Mouse (Mus musculus) G1E (cell line): ENCODE measurements around the gene Ccnjl.

ENCODE experiments used
- CTCF ChIP-seq: IDR thresholded peaks from 2 replicates; pipeline ENCODE4 v1.5.1; 2012; ENCODE audit warnings: low read depth, low read length, inconsistent platforms, mixed read lengths
- GATA1 ChIP-seq: IDR thresholded peaks from 2 replicates; pipeline ENCODE4 v1.6.1; 2012; ENCODE audit warnings: borderline replicate concordance, low read length, inconsistent platforms, mixed read lengths
- GATA2 ChIP-seq: IDR thresholded peaks from 2 replicates; pipeline ENCODE4 v1.6.1; 2012; ENCODE audit warnings: low read depth, low read length, inconsistent platforms, borderline replicate concordance
- TAL1 ChIP-seq: conservative IDR thresholded peaks from 2 replicates; pipeline ENCODE4 v1.6.1; 2012; ENCODE audit warnings: low read depth, low read length, inconsistent platforms, mixed read lengths

DNA sequence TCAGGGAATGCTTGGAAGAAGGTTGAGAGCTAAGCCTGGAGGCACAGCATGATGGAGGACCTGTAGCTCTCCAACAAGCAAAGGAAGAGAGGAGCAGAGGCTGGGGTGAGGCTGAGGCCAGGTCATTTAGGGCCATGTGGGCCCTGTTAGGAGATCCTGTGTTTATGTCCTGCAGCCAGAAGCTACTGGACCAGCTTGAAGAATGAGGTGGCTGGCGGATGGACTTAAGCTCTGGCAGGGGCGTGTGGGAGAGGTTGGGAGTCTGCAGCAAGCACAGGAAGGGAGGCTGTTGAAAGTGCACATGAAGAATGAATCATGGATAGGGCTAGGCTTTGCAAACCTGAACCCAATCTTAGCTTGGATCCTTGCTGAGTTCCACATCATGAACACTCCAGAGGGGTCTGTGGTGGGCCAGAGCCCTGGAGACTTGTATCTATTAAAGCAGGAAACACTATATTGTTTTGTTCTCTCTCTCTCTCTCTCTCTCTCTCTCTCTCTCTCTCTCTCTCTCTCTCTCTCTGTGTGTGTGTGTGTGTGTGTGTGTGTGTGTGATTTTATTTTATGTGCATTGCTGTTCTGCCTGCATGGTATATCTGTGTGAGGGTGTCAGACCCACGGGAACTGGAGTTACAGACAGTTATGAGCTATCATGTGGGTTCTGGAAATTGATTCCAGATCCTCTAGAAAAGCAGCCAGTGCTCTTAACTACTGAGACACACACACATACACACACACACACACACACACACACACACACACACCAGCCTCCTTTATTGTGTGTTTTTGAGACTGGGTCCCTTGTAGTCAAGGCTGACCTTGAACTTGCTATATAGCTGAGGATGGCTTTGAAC is 46.7 kb upstream of the Ccnjl start:
- TF ChIP-seq CTCF (no peak), TAL1 (no peak), GATA1 (no peak), GATA2 (no peak)
